In the genomic region with DNA sequence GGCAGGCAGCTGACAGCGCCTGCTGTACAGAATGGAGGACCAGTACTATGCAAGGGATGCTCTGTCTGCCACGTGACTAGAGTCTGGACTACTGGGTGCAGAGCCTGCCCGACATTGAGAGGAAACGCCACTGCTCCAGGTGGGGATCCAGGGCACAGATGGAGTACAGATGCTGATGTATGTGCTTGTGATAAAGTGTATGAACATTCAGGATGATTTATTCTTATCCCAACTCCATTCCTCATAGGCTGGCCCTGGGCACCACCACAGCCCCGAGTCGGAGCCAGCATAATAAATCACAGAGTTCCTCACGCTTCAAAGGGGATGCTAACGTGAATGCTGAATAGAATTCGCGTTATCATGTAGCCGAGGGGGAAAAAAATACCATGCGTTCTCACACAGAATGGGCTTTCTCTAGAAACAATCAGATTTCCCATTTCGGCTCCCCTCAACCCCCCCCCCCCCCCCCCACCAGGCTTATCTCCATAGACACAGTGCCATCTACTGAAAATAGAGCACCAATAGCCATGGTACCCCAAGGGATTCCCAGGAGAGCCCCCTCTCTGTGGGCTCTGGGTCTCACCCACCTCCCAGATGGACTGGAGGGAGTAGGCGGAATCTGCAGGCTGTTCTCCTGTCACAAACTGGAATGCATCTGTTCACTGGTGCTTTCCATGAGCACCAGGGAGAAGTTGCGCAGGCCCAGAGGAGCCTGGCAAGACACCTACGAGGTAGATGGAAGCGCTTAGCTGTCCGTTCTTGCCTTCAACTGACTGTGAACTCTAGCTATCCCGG, we compare ENCODE assay signal across 10 mouse cellular contexts.
DNase-seq lines count a peak whose midpoint lies in the region; ATAC-seq lines count a peak whose summit lies in the region.
"Had no signal": no experiment of that assay in that cellular context is flagged by ENCODE, and none has a peak within 500 bp of the region (broad histone marks: within the 10 kb centered on the region; RNA-seq: fewer than 3 reads in every experiment).

No protein-coding gene starts in this region.

- no peaks in the 10 kb centered on the region for H3K27me3 ChIP-seq in forebrain, embryonic 15.5 days
- H3K27me3 ChIP-seq in forebrain, embryonic 11.5 days (ENCODE audit: control insufficient read depth, insufficient read depth, low read length), result no peaks in the 10 kb centered on the region
- no peaks in the 10 kb centered on the region for H3K27me3 ChIP-seq in hindbrain, embryonic 12.5 days

- peaks cover 3% of the 10 kb centered on the region; the same call in 1 of the 2 replicates for H3K4me1 ChIP-seq in forebrain, embryonic 15.5 days
- no peaks in the 10 kb centered on the region for H3K4me1 ChIP-seq in forebrain, embryonic 11.5 days (replicated peaks; ENCODE audit: control insufficient read depth, insufficient read depth, low read length)
- no peaks in the 10 kb centered on the region for H3K4me1 ChIP-seq in hindbrain, embryonic 12.5 days

- H3K27ac ChIP-seq in forebrain, embryonic 15.5 days (replicated peaks), result no peak overlapping the region
- no peak overlapping the region for H3K27ac ChIP-seq in forebrain, embryonic 11.5 days (ENCODE audit: low read depth, low read length)
- no peak overlapping the region for H3K27ac ChIP-seq in hindbrain, embryonic 12.5 days
- H3K27ac ChIP-seq: liver, embryonic 14.5 days had no signal

- WGBS in forebrain, embryonic 15.5 days, result 64% methylated on average over 19 of the region's 19 CpGs
- WGBS in forebrain, embryonic 11.5 days, result 88% methylated on average over 19 of the region's 19 CpGs
- 68% methylated on average over 19 of the region's 19 CpGs for WGBS in hindbrain, embryonic 12.5 days

- ATAC-seq in forebrain, embryonic 15.5 days (replicated peaks), result peak; percentile 79
- no peak for ATAC-seq in forebrain, embryonic 11.5 days (replicated peaks; ENCODE audit: low FRiP score)
- ATAC-seq in hindbrain, embryonic 12.5 days (ENCODE audit: low FRiP score), result peak; percentile 56

- DNase-seq in forebrain, embryonic 11.5 days (ENCODE audit: low spot score), result no peak
- peak; percentile 43 to 90 for DNase-seq in left cerebral cortex, adult 8-10 months (ENCODE audit: low spot score in 2 of 2)
- peak; percentile 84 to 93 for DNase-seq in right cerebral cortex, postnatal 10 days (ENCODE audit: low spot score in 2 of 2)
- no peak for DNase-seq in Muller cell, postnatal 12 days (ENCODE audit: inconsistent ontology term)
- DNase-seq in cerebellum, postnatal 36 days, result no peak
- DNase-seq in urinary bladder, adult 18-20 months (ENCODE audit: low spot score in 2 of 2), result no peak
- DNase-seq: gastrocnemius, postnatal 10 days had no signal

- no peak overlapping the region for H3K4me3 ChIP-seq in forebrain, embryonic 15.5 days
- no peak overlapping the region for H3K4me3 ChIP-seq in forebrain, embryonic 11.5 days (ENCODE audit: low read depth, low read length)
- no peak overlapping the region for H3K4me3 ChIP-seq in hindbrain, embryonic 12.5 days

- no peaks in the 10 kb centered on the region for H3K9me3 ChIP-seq in forebrain, embryonic 15.5 days
- no peaks in the 10 kb centered on the region; the same call in 1 of the 2 replicates for H3K9me3 ChIP-seq in forebrain, embryonic 11.5 days (ENCODE audit: control insufficient read depth, low read length)
- H3K9me3 ChIP-seq in hindbrain, embryonic 12.5 days (replicated peaks), result no peaks in the 10 kb centered on the region; the same call in 1 of the 2 replicates

- H3K9ac ChIP-seq in forebrain, embryonic 15.5 days (replicated peaks), result no peak overlapping the region
- no peak overlapping the region for H3K9ac ChIP-seq in forebrain, embryonic 11.5 days (ENCODE audit: low read length)
- H3K9ac ChIP-seq in hindbrain, embryonic 12.5 days, result no peak overlapping the region
- H3K9ac ChIP-seq: liver, embryonic 14.5 days had no signal

- no peaks in the 10 kb centered on the region for H3K36me3 ChIP-seq in forebrain, embryonic 15.5 days
- H3K36me3 ChIP-seq in forebrain, embryonic 11.5 days (ENCODE audit: control insufficient read depth, insufficient read depth, low read length), result no peaks in the 10 kb centered on the region
- H3K36me3 ChIP-seq in hindbrain, embryonic 12.5 days, result no peaks in the 10 kb centered on the region

- no peak overlapping the region for H3K4me2 ChIP-seq in forebrain, embryonic 15.5 days (replicated peaks)
- no peak overlapping the region for H3K4me2 ChIP-seq in forebrain, embryonic 11.5 days (ENCODE audit: low read depth, low read length, severe bottlenecking)
- H3K4me2 ChIP-seq in hindbrain, embryonic 12.5 days (replicated peaks), result no peak overlapping the region

Comparison
In these comparisons a context has a peak if more than half of its experiments do, and no peak if none do; other contexts are left out.
1. DNase-seq: peak in left cerebral cortex, adult 8-10 months (2 of 2) and right cerebral cortex, postnatal 10 days (2 of 2); none in forebrain, embryonic 11.5 days (single experiment), Muller cell, postnatal 12 days (single experiment), cerebellum, postnatal 36 days (0 of 2) and urinary bladder, adult 18-20 months (0 of 2).